In genomic region chr4:89129311-89129913, GRCm38 (mm10) we compare ENCODE assay signal across 8 mouse cellular contexts. TPM values are rescaled to one million over a fixed set of nuclear protein-coding genes. Genes with fewer than 3 reads are reported as not detected.
DNase-seq lines count a peak whose midpoint lies in the region; ATAC-seq and TF ChIP-seq lines count a peak whose summit lies in the region.

No protein-coding gene starts in this region.

- no peaks in the 10 kb centered on the region for H3K9me3 ChIP-seq in embryonic facial prominence, embryonic 14.5 days (ENCODE audit: control insufficient read depth, low read length)
- H3K9me3 ChIP-seq in heart, embryonic 16.5 days (replicated peaks; ENCODE audit: control insufficient read depth, low read length) = no peaks in the 10 kb centered on the region
- no peaks in the 10 kb centered on the region for H3K9me3 ChIP-seq in liver, embryonic 13.5 days (replicated peaks)

- TF ChIP-seq POLR2A in thymus, adult 2 months (IDR thresholded peaks at IDR 0.05; ENCODE audit: control insufficient read depth, extremely low read depth, insufficient read depth, low read length, poor library complexity) = no peak

- no peak overlapping the region for H3K27ac ChIP-seq in embryonic facial prominence, embryonic 14.5 days (replicated peaks; ENCODE audit: low read depth, low read length)
- no peak overlapping the region for H3K27ac ChIP-seq in heart, embryonic 16.5 days (ENCODE audit: low read length)
- no peak overlapping the region for H3K27ac ChIP-seq in liver, embryonic 13.5 days
- no peak overlapping the region for H3K27ac ChIP-seq in thymus, adult 2 months (ENCODE audit: control insufficient read depth, insufficient read depth, low read length)

- peak; percentile 87 for ATAC-seq in CD4-positive, CD25-positive, alpha-beta regulatory T cell, adult 4 months
- ATAC-seq in embryonic facial prominence, embryonic 14.5 days (ENCODE audit: low read depth) = peak; percentile 41; the same call in 1 of the 2 replicates
- ATAC-seq in heart, embryonic 16.5 days (replicated peaks; ENCODE audit: extremely low read depth, insufficient read depth, low FRiP score) = no peak
- peak; percentile 32; the same call in 1 of the 2 replicates for ATAC-seq in liver, embryonic 13.5 days (ENCODE audit: low read depth)

- no peaks in the 10 kb centered on the region for H3K36me3 ChIP-seq in embryonic facial prominence, embryonic 14.5 days (ENCODE audit: control insufficient read depth, insufficient read depth, low read length)
- no peaks in the 10 kb centered on the region for H3K36me3 ChIP-seq in heart, embryonic 16.5 days (ENCODE audit: control insufficient read depth, insufficient read depth)
- H3K36me3 ChIP-seq in liver, embryonic 13.5 days = no peaks in the 10 kb centered on the region
- H3K36me3 ChIP-seq in thymus, adult 2 months (ENCODE audit: control insufficient read depth, insufficient read depth, low read length) = no peaks in the 10 kb centered on the region

- no peak overlapping the region for H3K9ac ChIP-seq in embryonic facial prominence, embryonic 14.5 days (ENCODE audit: low read depth, low read length)
- no peak overlapping the region for H3K9ac ChIP-seq in heart, embryonic 16.5 days (ENCODE audit: low read length)
- H3K9ac ChIP-seq in liver, embryonic 13.5 days = no peak overlapping the region

- no peak overlapping the region for H3K4me3 ChIP-seq in embryonic facial prominence, embryonic 14.5 days (ENCODE audit: low read depth, low read length)
- H3K4me3 ChIP-seq in heart, embryonic 16.5 days (ENCODE audit: low read length) = no peak overlapping the region; the same call in 1 of the 2 replicates
- H3K4me3 ChIP-seq in liver, embryonic 13.5 days (replicated peaks) = no peak overlapping the region
- H3K4me3 ChIP-seq in thymus, adult 2 months (ENCODE audit: control insufficient read depth, insufficient read depth, low read length) = no peak overlapping the region

- DNase-seq in adrenal gland, adult 2 months = peak; percentile 62
- peak; percentile 87 for DNase-seq in embryonic facial prominence, embryonic 14.5 days (ENCODE audit: low spot score)
- DNase-seq in kidney, postnatal 10 days = peak; percentile 82
- peak; percentile 47 for DNase-seq in liver, embryonic 13.5 days
- DNase-seq in natural killer cell, adult 2 months (ENCODE audit: low spot score in 2 of 2) = peak; percentile 56 to 69
- peak; percentile 70 for DNase-seq in thymus, adult 2 months

- H3K4me1 ChIP-seq in embryonic facial prominence, embryonic 14.5 days (ENCODE audit: control insufficient read depth, insufficient read depth, low read length) = peaks cover 6% of the 10 kb centered on the region; the same call in 1 of the 2 replicates
- peaks cover 2% of the 10 kb centered on the region; the same call in 1 of the 2 replicates for H3K4me1 ChIP-seq in heart, embryonic 16.5 days (ENCODE audit: control insufficient read depth, insufficient read depth, low read length)
- peaks cover 15% of the 10 kb centered on the region for H3K4me1 ChIP-seq in liver, embryonic 13.5 days (replicated peaks)
- H3K4me1 ChIP-seq in thymus, adult 2 months (replicated peaks; ENCODE audit: control insufficient read depth, insufficient read depth, low read length) = peaks cover 2% of the 10 kb centered on the region; the same call in 1 of the 2 replicates

- WGBS in embryonic facial prominence, embryonic 14.5 days = 5% methylated on average over 5 of the region's 5 CpGs
- WGBS in heart, embryonic 16.5 days = 3% methylated on average over 5 of the region's 5 CpGs
- WGBS in liver, embryonic 13.5 days (ENCODE audit: insufficient replicate concordance) = under 1% methylated on average over 5 of the region's 5 CpGs
- WGBS in thymus, adult 2 months = 1% methylated on average over 5 of the region's 5 CpGs

- TF ChIP-seq CTCF in thymus, adult 2 months (IDR thresholded peaks at IDR 0.05; ENCODE audit: borderline replicate concordance, control insufficient read depth, extremely low read depth, insufficient read depth, low read length, poor library complexity) = no peak

- H3K4me2 ChIP-seq in embryonic facial prominence, embryonic 14.5 days (ENCODE audit: low read depth, low read length) = peak overlapping the region; percentile 48
- peak overlapping the region; percentile 56 for H3K4me2 ChIP-seq in heart, embryonic 16.5 days (ENCODE audit: low read depth, low read length)
- H3K4me2 ChIP-seq in liver, embryonic 13.5 days = 0 out of 2 replicates have a peak overlapping the region, but pooled peaks have one; percentile 24

- no peaks in the 10 kb centered on the region for H3K27me3 ChIP-seq in embryonic facial prominence, embryonic 14.5 days (replicated peaks; ENCODE audit: control insufficient read depth, insufficient read depth, low read length)
- no peaks in the 10 kb centered on the region for H3K27me3 ChIP-seq in heart, embryonic 16.5 days (ENCODE audit: control insufficient read depth, insufficient read depth, low read length)
- H3K27me3 ChIP-seq in liver, embryonic 13.5 days = no peaks in the 10 kb centered on the region
- H3K27me3 ChIP-seq in thymus, adult 2 months (ENCODE audit: control insufficient read depth, insufficient read depth, low read length) = no peaks in the 10 kb centered on the region

RNA-seq across cellular contexts. Expression of gene Mtap, which starts 7.5 kb away (rescaled TPM):
- polyA plus RNA-seq in CD4-positive, CD25-positive, alpha-beta regulatory T cell, adult 4 months (2017; shearing (Covaris generic)) = 10 to 100 TPM; 30.9 to 35.6 TPM
- 10 to 100 TPM; 41.9 to 46.2 TPM for total RNA-seq in adrenal gland, adult 2 months (2021)
- polyA plus RNA-seq in adrenal gland, adult 2 months (2012; rRNA removed) = 3.0 and 3.7 TPM in 2 replicates
- polyA plus RNA-seq in embryonic facial prominence, embryonic 14.5 days (2014; fragmentation: Nextera tagmentation; extraction: Ambion mirVana) = 65.9 and 75.8 TPM in 2 replicates
- polyA plus RNA-seq in heart, embryonic 16.5 days (2015; fragmentation: Nextera tagmentation; extraction: Ambion mirVana) = 50.6 and 61.8 TPM in 2 replicates
- polyA plus RNA-seq in liver, embryonic 13.5 days (2015; fragmentation: Nextera tagmentation; extraction: Ambion mirVana) = 36.7 and 42.9 TPM in 2 replicates
- 6.7 and 7.0 TPM in 2 replicates for polyA plus RNA-seq in thymus, adult 2 months (2012; rRNA removed)
